In genomic region chr17:5008236-5008635, GRCm38 (mm10) we compare ENCODE assay signal across 9 mouse cellular contexts. TPM values are rescaled to one million over a fixed set of nuclear protein-coding genes. Genes with fewer than 3 reads are reported as not detected.
DNase-seq lines count a peak whose midpoint lies in the region; ATAC-seq and TF ChIP-seq lines count a peak whose summit lies in the region.
"Had no signal": no experiment of that assay in that cellular context is flagged by ENCODE, and none has a peak within 500 bp of the region (broad histone marks: within the 10 kb centered on the region; RNA-seq: fewer than 3 reads in every experiment).

No protein-coding gene starts in this region.

- ATAC-seq in liver, postnatal 0 days: no peak

- no peak overlapping the region for H3K4me3 ChIP-seq in gastrocnemius, adult 2 months
- H3K4me3 ChIP-seq in liver, postnatal 0 days (ENCODE audit: low read depth, low read length): no peak overlapping the region
- H3K4me3 ChIP-seq: liver, embryonic 15.5 days had no signal

- H3K4me2 ChIP-seq in liver, postnatal 0 days (ENCODE audit: low read depth, low read length): no peak overlapping the region
- H3K4me2 ChIP-seq: liver, embryonic 15.5 days had no signal

- no peaks in the 10 kb centered on the region for H3K36me3 ChIP-seq in liver, postnatal 0 days (replicated peaks; ENCODE audit: insufficient read depth, low read length)
- H3K36me3 ChIP-seq: liver, embryonic 15.5 days had no signal

- H3K4me1 ChIP-seq in liver, postnatal 0 days (ENCODE audit: insufficient read depth): peaks cover 71% of the 10 kb centered on the region

- TF ChIP-seq CTCF in gastrocnemius, adult 2 months (IDR thresholded peaks at IDR 0.05): no peak
- no peak for TF ChIP-seq CTCF in liver, postnatal 0 days (IDR thresholded peaks at IDR 0.05; ENCODE audit: low read depth)

- H3K9ac ChIP-seq in liver, postnatal 0 days (replicated peaks): no peak overlapping the region
- H3K9ac ChIP-seq: liver, embryonic 15.5 days had no signal

- DNase-seq in gastrocnemius, adult 2 months: no peak
- no peak for DNase-seq in gastrocnemius, postnatal 36 days
- peak; percentile 54 for DNase-seq in retina, embryonic 14.5 days (ENCODE audit: low spot score)
- no peak for DNase-seq in retina, postnatal 1 day
- no peak for DNase-seq in liver, postnatal 0 days
- DNase-seq in adrenal gland, postnatal 4 days (ENCODE audit: low spot score in 2 of 2): no peak
- no peak for DNase-seq in thymus, postnatal 10 days (ENCODE audit: low spot score in 2 of 2)
- DNase-seq in gastrocnemius, postnatal 25 days: no peak

- intact Hi-C loops in gastrocnemius, adult 2 months (cut with DNase I): no loop called here
- intact Hi-C loops in gastrocnemius, postnatal 36 days (cut with DNase I): no loop called here

- peak overlapping the region; percentile 16; the same call in 1 of the 2 replicates for H3K27ac ChIP-seq in gastrocnemius, adult 2 months
- 0 out of 2 replicates have a peak overlapping the region, but pooled peaks have one; percentile 3 for H3K27ac ChIP-seq in liver, postnatal 0 days (ENCODE audit: low read depth)
- H3K27ac ChIP-seq: liver, embryonic 15.5 days had no signal

- 83% methylated on average over 10 of the region's 10 CpGs for WGBS in liver, postnatal 0 days (ENCODE audit: insufficient replicate concordance)

- H3K9me3 ChIP-seq in liver, postnatal 0 days (ENCODE audit: low read length): no peaks in the 10 kb centered on the region
- H3K9me3 ChIP-seq: liver, embryonic 15.5 days had no signal

- H3K27me3 ChIP-seq in liver, postnatal 0 days (ENCODE audit: insufficient read depth, low read length): no peaks in the 10 kb centered on the region
- H3K27me3 ChIP-seq: liver, embryonic 15.5 days had no signal

- TF ChIP-seq EP300 in liver, postnatal 0 days (IDR thresholded peaks at IDR 0.05; ENCODE audit: low read depth): no peak

RNA-seq across cellular contexts. Expression of gene Arid1b, which starts 14.1 kb away (rescaled TPM):
- 10 to 100 TPM; 35.1 to 35.6 TPM for total RNA-seq in gastrocnemius, adult 2 months (2021)
- 10 to 100 TPM; 28.6 to 31.6 TPM for total RNA-seq in gastrocnemius, postnatal 36 days (2021)
- 1.9 and 2.2 TPM in 2 replicates for polyA plus RNA-seq in liver, postnatal 0 days (2015; fragmentation: Nextera tagmentation; extraction: Ambion mirVana)
- total RNA-seq in adrenal gland, postnatal 4 days (2021): 100 to 1,000 TPM in 1 of 2 experiments, 10 to 100 TPM in 1; 92.8 to 107 TPM
- total RNA-seq in gastrocnemius, postnatal 25 days (2021): 10 to 100 TPM; 29.2 to 29.7 TPM
